Mouse (Mus musculus) liver, adult (tissue): ENCODE results near the gene Ccl9.

Experiments used
- GATA4 ChIP-seq: IDR thresholded peaks from 2 replicates; pipeline ENCODE4 v1.6.1; 2014; ENCODE audit warnings: mild to moderate bottlenecking, low read length; ENCODE audit not compliant: insufficient replicate concordance

The Ccl9 gene

GRCm38 (mm10) chr11:83530360-83530759, 48.1 kb downstream of the Ccl9 start, which contains the start of gene Ccl5:
Ccl5 (minus strand) TSS chr11:83530518.
- TF ChIP-seq GATA4: no peak

GRCm38 (mm10) chr11:83529024-83529423, 49.4 kb downstream of the Ccl9 start:
- no peak for TF ChIP-seq GATA4
